Mouse (Mus musculus): ENCODE data around the gene Il17re.

GRCm38 (mm10) chr6:113499346-113499745 is 41.1 kb downstream of the Il17re start:
- no peak for TF ChIP-seq USF1 (IDR thresholded peaks at IDR 0.05; ENCODE audit: low read depth)
- no peak for TF ChIP-seq POLR2A (IDR thresholded peaks at IDR 0.05; ENCODE audit: insufficient read length, low read depth)
- TF ChIP-seq POLR2AphosphoS2 (IDR thresholded peaks at IDR 0.05; ENCODE audit: insufficient read length, low read depth): no peak
- no peak for TF ChIP-seq MAX (IDR thresholded peaks at IDR 0.05; ENCODE audit: low read depth)
- TF ChIP-seq E2F4 (IDR thresholded peaks at IDR 0.05; ENCODE audit: insufficient read depth): no peak
- TF ChIP-seq CEBPB (IDR thresholded peaks at IDR 0.05; ENCODE audit: insufficient read depth, poor library complexity, severe bottlenecking): no peak
- no peak for TF ChIP-seq TCF12 (IDR thresholded peaks at IDR 0.05; ENCODE audit: insufficient read depth, poor library complexity, severe bottlenecking)
- TF ChIP-seq SRF (IDR thresholded peaks at IDR 0.05; ENCODE audit: control insufficient read depth, insufficient read length, low read depth): no peak
- no peak for TF ChIP-seq TCF3 (IDR thresholded peaks at IDR 0.05; ENCODE audit: insufficient read length, low read depth)
- no peak for TF ChIP-seq REST (IDR thresholded peaks at IDR 0.05; ENCODE audit: insufficient read depth, insufficient read length)
